Comparison of ENCODE assay signal across 8 mouse cellular contexts in genomic region chr3:14869779-14870178, GRCm38 (mm10). TPM values are rescaled to one million over a fixed set of nuclear protein-coding genes. Genes with fewer than 3 reads are reported as not detected.
A peak's percentile ranks its signal among the peaks of the same experiment; 100 is the strongest.
DNase-seq lines count a peak whose midpoint lies in the region; ATAC-seq lines count a peak whose summit lies in the region.

No protein-coding gene starts in this region.

- no peaks in the 10 kb centered on the region for H3K27me3 ChIP-seq in hindbrain, embryonic 13.5 days

- no peak overlapping the region for H3K9ac ChIP-seq in hindbrain, embryonic 13.5 days

- no peaks in the 10 kb centered on the region for H3K4me1 ChIP-seq in hindbrain, embryonic 13.5 days (replicated peaks)

- no peak overlapping the region for H3K27ac ChIP-seq in hindbrain, embryonic 13.5 days

- DNase-seq in R1 (ENCODE audit: low read depth, low spot score) = peak; percentile 90
- peak; percentile 49 for DNase-seq in cerebellum, adult 8-10 months
- DNase-seq in forelimb bud, embryonic 11.5 days (ENCODE audit: low read depth, low spot score) = peak; percentile 61
- DNase-seq in layer of hippocampus, postnatal 36 days = peak; percentile 30 to 51
- peak; percentile 31 for DNase-seq in right cerebral cortex, postnatal 25 days
- DNase-seq in MN1 (ENCODE audit: low spot score) = no peak

- H3K36me3 ChIP-seq in hindbrain, embryonic 13.5 days = no peaks in the 10 kb centered on the region

- H3K9me3 ChIP-seq in hindbrain, embryonic 13.5 days = no peaks in the 10 kb centered on the region

- H3K4me2 ChIP-seq in hindbrain, embryonic 13.5 days = no peak overlapping the region

- ATAC-seq in hindbrain, embryonic 13.5 days (ENCODE audit: low FRiP score) = peak; percentile 64
- ATAC-seq in megakaryocyte-erythroid progenitor cell, adult 5-6 weeks (replicated peaks; ENCODE audit: low FRiP score, low TSS enrichment, poor library complexity, severe bottlenecking) = peak; percentile 72

- WGBS in hindbrain, embryonic 13.5 days = 17% methylated on average over 11 of the region's 11 CpGs

- no peak overlapping the region for H3K4me3 ChIP-seq in hindbrain, embryonic 13.5 days

RNA-seq across cellular contexts. Expression of gene Car3, which starts 6.5 kb away (rescaled TPM):
- 1.1 and 1.4 TPM in 2 replicates for polyA plus RNA-seq in hindbrain, embryonic 13.5 days (2015; fragmentation: Nextera tagmentation; extraction: Ambion mirVana)
- total RNA-seq in layer of hippocampus, postnatal 36 days (2021) = under 1 TPM; 0.33 to 0.45 TPM
- total RNA-seq in megakaryocyte-erythroid progenitor cell, adult 5-6 weeks (2014; fragmentation: Nextera tagmentation) = 4.6 and 5.3 TPM in 2 replicates
- 4.3 and 10.5 TPM in 2 replicates for total RNA-seq in megakaryocyte-erythroid progenitor cell, adult 5-6 weeks (2017)

RNA-seq across cellular contexts. Expression of gene Car2, which starts 16.3 kb away (rescaled TPM):
- polyA plus RNA-seq in hindbrain, embryonic 13.5 days (2015; fragmentation: Nextera tagmentation; extraction: Ambion mirVana) = 29.6 and 31.4 TPM in 2 replicates
- 100 to 1,000 TPM; 148 to 150 TPM for total RNA-seq in layer of hippocampus, postnatal 36 days (2021)
- total RNA-seq in megakaryocyte-erythroid progenitor cell, adult 5-6 weeks (2014; fragmentation: Nextera tagmentation) = 2,184 and 2,475 TPM in 2 replicates
- total RNA-seq in megakaryocyte-erythroid progenitor cell, adult 5-6 weeks (2017) = 1,680 and 1,983 TPM in 2 replicates

Comparison
In these comparisons a context has a peak if more than half of its experiments do, and no peak if none do; other contexts are left out.
1. RNA of gene Car2, which starts 16.3 kb away (total RNA-seq): 1,680 to 2,475 TPM in megakaryocyte-erythroid progenitor cell, adult 5-6 weeks; 148 to 150 TPM in layer of hippocampus, postnatal 36 days; every median in the first group is over 10 times any median in the second.